8 mouse cellular contexts compared by ENCODE assay signal in genomic region chr2:144550529-144550928, GRCm38 (mm10). TPM values are rescaled to one million over a fixed set of nuclear protein-coding genes. Genes with fewer than 3 reads are reported as not detected.
DNase-seq lines count a peak whose midpoint lies in the region; ATAC-seq lines count a peak whose summit lies in the region.

TSS of gene Rbbp9 (minus strand) at chr2:144550869.

- H3K9me3 ChIP-seq in embryonic facial prominence, embryonic 12.5 days, result no peaks in the 10 kb centered on the region

- under 1% methylated on average over 17 of the region's 17 CpGs for WGBS in embryonic facial prominence, embryonic 12.5 days

- intact Hi-C loops in left cerebral cortex, postnatal 36 days (cut with DNase I), result no loop called here

- peak within 1 kb of the TSS; percentile 72 for H3K9ac ChIP-seq in embryonic facial prominence, embryonic 12.5 days

- peaks cover 13% of the 10 kb centered on the region for H3K36me3 ChIP-seq in embryonic facial prominence, embryonic 12.5 days

- DNase-seq in urinary bladder, adult 18-20 months (ENCODE audit: low spot score in 2 of 2), result peak; percentile 16 to 66
- DNase-seq in urinary bladder, postnatal 10 days (ENCODE audit: low spot score), result no peak
- peak; percentile 69 to 80 for DNase-seq in heart, adult 18-20 months
- peak; percentile 71 for DNase-seq in kidney, adult 11 months
- DNase-seq in left cerebral cortex, postnatal 36 days (ENCODE audit: low spot score in 2 of 2), result peak; percentile 69 to 74
- DNase-seq in mesoderm, embryonic 11.5 days (ENCODE audit: low read depth, low spot score), result peak; percentile 90
- DNase-seq in right cerebral cortex, postnatal 36 days (ENCODE audit: low spot score in 2 of 2), result peak; percentile 65 to 70

- ATAC-seq in embryonic facial prominence, embryonic 12.5 days (ENCODE audit: insufficient number of reproducible peaks, insufficient read depth, low FRiP score, low TSS enrichment), result peak; percentile 95

- no peaks in the 10 kb centered on the region for H3K27me3 ChIP-seq in embryonic facial prominence, embryonic 12.5 days

- peak within 1 kb of the TSS; percentile 73 for H3K4me3 ChIP-seq in embryonic facial prominence, embryonic 12.5 days

- peak within 1 kb of the TSS; percentile 85 for H3K27ac ChIP-seq in embryonic facial prominence, embryonic 12.5 days

- peaks cover 3% of the 10 kb centered on the region; the same call in 1 of the 2 replicates for H3K4me1 ChIP-seq in embryonic facial prominence, embryonic 12.5 days

- peak within 1 kb of the TSS; percentile 61 for H3K4me2 ChIP-seq in embryonic facial prominence, embryonic 12.5 days (replicated peaks)

RNA-seq across cellular contexts. Expression of gene Rbbp9, which starts in this region (rescaled TPM):
- polyA plus RNA-seq in embryonic facial prominence, embryonic 12.5 days (2016; fragmentation: Nextera tagmentation; extraction: Ambion mirVana), result 63.7 and 65.0 TPM in 2 replicates
- total RNA-seq in heart, adult 18-20 months (2021), result 10 to 100 TPM; 10.6 to 13.1 TPM
- total RNA-seq in left cerebral cortex, postnatal 36 days (2021), result 10 to 100 TPM; 29.2 to 30.0 TPM
